Mouse (Mus musculus) left cerebral cortex, adult 2 months (tissue): ENCODE results near the gene Taf4. TPM values are rescaled to one million over a fixed set of nuclear protein-coding genes. Genes with fewer than 3 reads are reported as not detected.
A peak's percentile ranks its signal among the peaks of the same experiment; 100 is the strongest.

Experiments used
- DNase-seq, 2 experiments: peaks; one replicate each; pipeline ENCODE4 v3.0.0; 2021 to 2022; ENCODE audit warnings: low spot score in 2 of 2, mixed read lengths in 1 of 2; ENCODE audit errors: extremely low spot score in 1 of 2
- H3K27ac ChIP-seq: fragments of 200-600 bp; 2 replicates; pipeline ENCODE4 v1.8.1; 2022
- H3K4me3 ChIP-seq: fragments of 200-600 bp; 2 replicates; pipeline ENCODE4 v1.8.1; 2022
- CTCF ChIP-seq: fragments of 200-600 bp; IDR thresholded peaks from 2 replicates; pipeline ENCODE4 v1.8.1; 2022; ENCODE audit warnings: antibody characterized with exemption, mild to moderate bottlenecking, moderate library complexity
- intact Hi-C: fragments of 180-260 bp; cut with DNase I; formaldehyde crosslinking; loops from one replicate; pipeline ENCODE4 v1.15.1; 2025
- total RNA-seq, 2 experiments: library from RNA; stranded (reverse); gene quantifications; 2 replicates each; pipeline ENCODE4 v1.2.3; 2021

Taf4 gene
- total RNA-seq, 2 experiments from 2014 or later: 18.5 to 22.1 TPM

GRCm38 (mm10) chr2:179873315-179873714 lies 103.1 kb downstream of the Taf4 start:
- no peak overlapping the region for H3K4me3 ChIP-seq
- H3K27ac ChIP-seq: no peak overlapping the region
- peak; percentile 63 for TF ChIP-seq CTCF
- DNase-seq: peak in 1 of 2 experiments; percentile 40
- intact Hi-C loops: loop anchor here (2.0 to 10.0 kb wide), 4 partner anchors 43 to 1299 kb away; no protein-coding TSS in a partner anchor

GRCm38 (mm10) chr2:179872724-179873123 lies 103.7 kb downstream of the Taf4 start:
- H3K27ac ChIP-seq: no peak overlapping the region
- H3K4me3 ChIP-seq: no peak overlapping the region
- TF ChIP-seq CTCF: peak; percentile 60
- intact Hi-C loops: loop anchor here (2.0 to 10.0 kb wide), 4 partner anchors 42 to 1298 kb away; no protein-coding TSS in a partner anchor
- DNase-seq: no peak

GRCm38 (mm10) chr2:179869871-179870270 lies 106.6 kb downstream of the Taf4 start:
- no peak overlapping the region for H3K4me3 ChIP-seq
- DNase-seq: peak in 1 of 2 experiments; percentile 39
- intact Hi-C loops: loop anchor here (10.0 kb wide), 2 partner anchors 675 to 805 kb away; no protein-coding TSS in a partner anchor
- TF ChIP-seq CTCF: no peak
- no peak overlapping the region for H3K27ac ChIP-seq

- no peak for TF ChIP-seq CTCF
- no peak for DNase-seq
- Histone ChIP-seq H3K27ac (no peak overlapping the region), H3K4me3 (no peak overlapping the region)
- intact Hi-C loops: no loop called here
Observed at GRCm38 (mm10) chr2:179867669-179868068, 108.8 kb downstream of the Taf4 start.

GRCm38 (mm10) chr2:179865097-179865496 lies 111.3 kb downstream of the Taf4 start:
- intact Hi-C loops: no loop called here
- H3K4me3 ChIP-seq: no peak overlapping the region
- no peak overlapping the region for H3K27ac ChIP-seq
- peak; percentile 28 for TF ChIP-seq CTCF
- DNase-seq: no peak

DNA sequence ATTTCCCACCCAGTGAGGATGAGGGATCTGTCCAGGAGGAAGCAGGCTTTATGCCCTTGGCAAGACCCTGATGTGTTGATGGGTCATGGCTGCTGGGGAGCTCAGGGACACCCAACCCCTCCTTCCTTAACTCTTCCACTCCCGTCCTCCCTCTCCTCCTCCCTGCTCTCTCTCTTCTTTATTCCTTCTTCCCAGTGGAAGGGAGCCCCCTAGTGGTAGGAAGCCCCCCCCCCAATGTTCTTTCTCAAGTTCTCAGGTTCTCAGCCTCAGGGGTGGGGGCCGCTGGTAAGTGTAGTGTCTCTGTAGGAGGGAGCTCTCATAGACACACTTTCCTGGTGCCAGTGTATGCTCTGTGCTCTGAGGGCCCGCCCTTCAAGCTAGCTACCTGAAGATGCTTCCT lies 113.2 kb downstream of the Taf4 start:
- Histone ChIP-seq H3K27ac (no peak overlapping the region), H3K4me3 (no peak overlapping the region)
- intact Hi-C loops: loop anchor here (1.0 to 2.0 kb wide), 2 partner anchors 33 to 180 kb away; no protein-coding TSS in a partner anchor
- DNase-seq: no peak
- TF ChIP-seq CTCF: peak; percentile 63

DNA sequence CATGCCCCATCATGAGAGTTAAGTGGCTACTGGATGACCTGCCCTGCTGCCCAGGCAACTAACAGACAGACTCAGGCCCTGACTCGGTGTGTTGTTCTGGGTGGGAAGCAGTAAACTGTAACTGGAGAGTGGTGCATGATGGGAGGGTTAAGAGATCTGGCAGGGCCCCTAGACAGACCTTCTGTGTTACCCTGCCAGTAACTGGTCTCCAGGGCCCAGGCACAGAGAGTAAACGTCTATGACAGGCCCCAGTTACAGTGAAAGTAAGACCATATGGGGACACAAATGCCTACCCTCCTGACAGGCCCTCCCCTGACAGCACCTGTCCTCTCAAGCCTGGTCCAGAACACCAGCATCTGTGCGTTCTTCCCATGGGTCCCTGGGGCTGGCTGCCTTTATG lies 113.8 kb downstream of the Taf4 start:
- no peak for TF ChIP-seq CTCF
- no peak overlapping the region for H3K27ac ChIP-seq
- intact Hi-C loops: loop anchor here (1.0 to 2.0 kb wide), 2 partner anchors 32 to 180 kb away; no protein-coding TSS in a partner anchor
- DNase-seq: no peak
- H3K4me3 ChIP-seq: no peak overlapping the region

Other genes starting within 250 kb of the Taf4 start
- 100 to 1,000 TPM; 101 to 105 TPM for gene Lsm14b, start 48.3 kb upstream of the Taf4 start, total RNA-seq
- gene Psma7, start 65.8 kb upstream of the Taf4 start, total RNA-seq: 100 to 1,000 TPM; 162 TPM
- 10 to 100 TPM; 38.8 to 40.5 TPM for gene Ss18l1, start 65.9 kb upstream of the Taf4 start, total RNA-seq
- 10 to 100 TPM; 15.6 to 18.4 TPM for gene Mtg2, start 93.9 kb upstream of the Taf4 start, total RNA-seq
- 10 to 100 TPM; 84.3 to 85.7 TPM for gene Hrh3, start 127.8 kb upstream of the Taf4 start, total RNA-seq
- 10 to 100 TPM; 46.2 to 50.6 TPM for gene Osbpl2, start 142.7 kb upstream of the Taf4 start, total RNA-seq
- 100 to 1,000 TPM in 1 of 2 experiments, 10 to 100 TPM in 1; 96.4 to 101 TPM for gene Adrm1, start 194.8 kb upstream of the Taf4 start, total RNA-seq
- gene Lama5, start 249.2 kb upstream of the Taf4 start, total RNA-seq: 10 to 100 TPM in 1 of 2 experiments, 1 to 10 TPM in 1; 9.5 to 11.2 TPM